32 mouse cellular contexts compared by ENCODE assay signal in genomic region chr4:145298846-145299245, GRCm38 (mm10). TPM values are rescaled to one million over a fixed set of nuclear protein-coding genes. Genes with fewer than 3 reads are reported as not detected.
"Had no signal": no experiment of that assay in that cellular context is flagged by ENCODE, and none has a peak within 500 bp of the region (broad histone marks: within the 10 kb centered on the region; RNA-seq: fewer than 3 reads in every experiment).

No protein-coding gene starts in this region.

- H3K4me3 ChIP-seq: limb, embryonic 10.5 days; limb, embryonic 12.5 days; limb, embryonic 13.5 days; limb, embryonic 15.5 days; liver, embryonic 12.5 days; liver, embryonic 13.5 days; liver, embryonic 15.5 days; lung, embryonic 15.5 days; megakaryocyte, embryonic 14.5 days; midbrain, embryonic 10.5 days; midbrain, embryonic 12.5 days; midbrain, embryonic 13.5 days; midbrain, embryonic 15.5 days; myocyte had no signal

- H3K36me3 ChIP-seq: limb, embryonic 10.5 days; limb, embryonic 12.5 days; limb, embryonic 13.5 days; limb, embryonic 15.5 days; liver, embryonic 12.5 days; liver, embryonic 13.5 days; liver, embryonic 15.5 days; lung, embryonic 15.5 days; midbrain, embryonic 10.5 days; midbrain, embryonic 12.5 days; midbrain, embryonic 13.5 days; midbrain, embryonic 15.5 days had no signal

- H3K9ac ChIP-seq: limb, embryonic 12.5 days; limb, embryonic 13.5 days; limb, embryonic 15.5 days; liver, embryonic 12.5 days; liver, embryonic 13.5 days; liver, embryonic 14.5 days; liver, embryonic 15.5 days; liver, postnatal 0 days; lung, embryonic 14.5 days; lung, embryonic 15.5 days; midbrain, embryonic 12.5 days; midbrain, embryonic 13.5 days; midbrain, embryonic 15.5 days had no signal

- H3K4me1 ChIP-seq: limb, embryonic 13.5 days; liver, embryonic 12.5 days; liver, embryonic 13.5 days; liver, embryonic 15.5 days; lung, embryonic 15.5 days; midbrain, embryonic 10.5 days; midbrain, embryonic 12.5 days; midbrain, embryonic 13.5 days; midbrain, embryonic 15.5 days had no signal

- H3K9me3 ChIP-seq: limb, embryonic 10.5 days; limb, embryonic 12.5 days; limb, embryonic 13.5 days; limb, embryonic 15.5 days; liver, embryonic 12.5 days; liver, embryonic 13.5 days; liver, embryonic 15.5 days; lung, embryonic 15.5 days; megakaryocyte, embryonic 14.5 days; midbrain, embryonic 10.5 days; midbrain, embryonic 12.5 days; midbrain, embryonic 13.5 days; midbrain, embryonic 15.5 days had no signal

- H3K4me2 ChIP-seq: limb, embryonic 12.5 days; limb, embryonic 13.5 days; limb, embryonic 15.5 days; liver, embryonic 11.5 days; liver, embryonic 12.5 days; liver, embryonic 13.5 days; liver, embryonic 15.5 days; lung, embryonic 14.5 days; lung, embryonic 15.5 days; midbrain, embryonic 11.5 days; midbrain, embryonic 12.5 days; midbrain, embryonic 13.5 days; midbrain, embryonic 15.5 days had no signal

- ATAC-seq: liver, embryonic 12.5 days; liver, postnatal 0 days; lung, postnatal 0 days; midbrain, embryonic 13.5 days; midbrain, embryonic 15.5 days; midbrain, embryonic 16.5 days had no signal

- H3K27me3 ChIP-seq: limb, embryonic 12.5 days; limb, embryonic 13.5 days; limb, embryonic 15.5 days; liver, embryonic 13.5 days; liver, embryonic 15.5 days; lung, embryonic 15.5 days; midbrain, embryonic 12.5 days; midbrain, embryonic 13.5 days; midbrain, embryonic 15.5 days had no signal

- H3K27ac ChIP-seq: limb, embryonic 10.5 days; limb, embryonic 12.5 days; limb, embryonic 13.5 days; limb, embryonic 15.5 days; liver, embryonic 12.5 days; liver, embryonic 13.5 days; liver, embryonic 14.5 days; liver, embryonic 15.5 days; lung, embryonic 15.5 days; macrophage; midbrain, embryonic 10.5 days; midbrain, embryonic 12.5 days; midbrain, embryonic 13.5 days; midbrain, embryonic 15.5 days had no signal

- DNase-seq: left cerebral cortex, postnatal 4 days; liver; liver, embryonic 13.5 days; liver, postnatal 0 days; lung, adult 18-20 months; lung, adult 2 months; lung, embryonic 14.5 days; lung, postnatal 10 days; lung, postnatal 14 days; lung, postnatal 36 days; lung, postnatal 4 days; midbrain, embryonic 14.5 days had no signal

RNA-seq across cellular contexts. Expression of gene Tnfrsf8, which starts 16.1 kb away (rescaled TPM):
- polyA plus RNA-seq: liver, embryonic 11.5 days; liver, embryonic 12.5 days; liver, embryonic 13.5 days; liver, embryonic 16.5 days; midbrain, embryonic 10.5 days; midbrain, embryonic 12.5 days had no signal
